Mouse (Mus musculus) midbrain, embryonic 16.5 days (tissue): Measurements from ENCODE around the gene Rpl10a. TPM values are rescaled to one million over a fixed set of nuclear protein-coding genes. Genes with fewer than 3 reads are reported as not detected.

ENCODE experiments used
- ATAC-seq: fragments of 200-750 bp; cut with Nextera tagmentation; 2 replicates; pipeline ENCODE4 v1.8.0; 2017; ENCODE audit warnings: moderate TSS enrichment
- H3K27ac ChIP-seq: fragments of 300-500 bp; sonication (generic); 2 replicates; pipeline ENCODE4 v1.5.1; 2014; ENCODE audit warnings: mild to moderate bottlenecking, low read length, mixed read lengths
- H3K27me3 ChIP-seq: fragments of 300-500 bp; sonication (generic); 2 replicates; pipeline ENCODE4 v1.6.1; 2014; ENCODE audit warnings: low read depth, low read length, mixed read lengths; ENCODE audit not compliant: control insufficient read depth, insufficient read depth
- H3K36me3 ChIP-seq: fragments of 300-500 bp; sonication (generic); 2 replicates; pipeline ENCODE4 v1.6.1; 2014; ENCODE audit warnings: mild to moderate bottlenecking, low read length, moderate library complexity, mixed read lengths; ENCODE audit not compliant: control insufficient read depth, insufficient read depth
- H3K4me1 ChIP-seq: fragments of 300-500 bp; sonication (generic); 2 replicates; pipeline ENCODE4 v1.6.1; 2014; ENCODE audit warnings: mild to moderate bottlenecking, low read length, mixed read lengths; ENCODE audit not compliant: control insufficient read depth, insufficient read depth
- H3K4me2 ChIP-seq: fragments of 300-500 bp; sonication (generic); 2 replicates; pipeline ENCODE4 v1.6.1; 2014; ENCODE audit warnings: mild to moderate bottlenecking, low read length, mixed read lengths
- H3K4me3 ChIP-seq: fragments of 300-500 bp; sonication (generic); 2 replicates; pipeline ENCODE4 v1.5.1; 2014; ENCODE audit warnings: low read depth, mild to moderate bottlenecking, low read length, moderate library complexity, mixed read lengths
- H3K9ac ChIP-seq: fragments of 300-500 bp; sonication (generic); 2 replicates; pipeline ENCODE4 v1.6.1; 2014; ENCODE audit warnings: low read depth, low read length, mixed read lengths
- H3K9me3 ChIP-seq: fragments of 300-500 bp; sonication (generic); replicated peaks from 2 replicates; pipeline ENCODE4 v1.6.1; 2014; ENCODE audit warnings: mild to moderate bottlenecking, low read length, mixed read lengths; ENCODE audit not compliant: control insufficient read depth, poor library complexity, severe bottlenecking
- WGBS: fragments of 180-500 bp; shearing (Covaris S2); extraction: QIAGEN DNeasy Blood & Tissue Kit; methylation state at CpG from one replicate; pipeline ENCODE4 v1.1.7; 2014; 5-methylcytosine and 5-hydroxymethylcytosine counted together
- polyA plus RNA-seq: library from polyadenylated mRNA; unstranded; fragments of >200 nt; fragmentation: Nextera tagmentation; extraction: Ambion mirVana; gene quantifications from 2 replicates; pipeline ENCODE4 v1.2.1, GENCODE M21; 2015

Rpl10a gene
- polyA plus RNA-seq, 1 experiment from 2014 or later, result 312 TPM

- no peak overlapping the region for H3K27ac ChIP-seq
- no peak for ATAC-seq
- WGBS, result 62% methylated on average over 31 of the region's 31 CpGs
- H3K4me3 ChIP-seq, result no peak overlapping the region; the same call in 1 of the 2 replicates
- peaks cover 13% of the 10 kb centered on the region for H3K4me1 ChIP-seq
- H3K27me3 ChIP-seq, result no peaks in the 10 kb centered on the region
- no peaks in the 10 kb centered on the region; the same call in none of the 2 replicates for H3K36me3 ChIP-seq
- H3K9ac ChIP-seq, result no peak overlapping the region
- H3K9me3 ChIP-seq, result no peaks in the 10 kb centered on the region
- peak overlapping the region; percentile 39 for H3K4me2 ChIP-seq
Measured at GRCm38 (mm10) chr17:28332915-28333546, 4.8 kb downstream of the Rpl10a start.

DNA sequence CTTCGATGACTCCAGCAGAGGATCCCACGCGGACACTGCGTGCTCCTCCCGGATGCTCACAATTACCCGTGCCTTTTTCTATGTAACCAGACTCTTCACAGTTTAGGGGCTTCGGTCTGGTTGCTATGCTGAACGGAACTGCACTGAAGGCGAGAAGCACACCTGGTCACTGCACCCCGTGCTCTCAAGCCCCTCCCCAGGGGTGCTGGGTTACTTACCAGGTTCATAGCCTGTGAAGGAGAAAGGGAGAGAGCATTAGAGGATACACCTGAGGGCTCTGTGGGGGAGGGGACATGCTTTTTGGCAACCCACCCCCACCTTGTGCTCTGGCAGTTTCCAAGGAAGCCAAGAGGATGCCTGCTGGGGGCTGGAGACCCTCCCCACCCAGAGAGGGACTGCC, 7.0 kb downstream of the Rpl10a start:
- H3K27ac ChIP-seq, result no peak overlapping the region
- no peak overlapping the region for H3K9ac ChIP-seq
- no peak overlapping the region for H3K4me2 ChIP-seq
- 0 out of 2 replicates have a peak, but pooled peaks cover 3% of the 10 kb centered on the region for H3K4me1 ChIP-seq
- ATAC-seq, result no peak
- H3K36me3 ChIP-seq, result no peaks in the 10 kb centered on the region; the same call in 1 of the 2 replicates
- no peak overlapping the region for H3K4me3 ChIP-seq
- WGBS, result 71% methylated on average over 10 of the region's 10 CpGs
- H3K9me3 ChIP-seq, result no peaks in the 10 kb centered on the region
- H3K27me3 ChIP-seq, result no peaks in the 10 kb centered on the region

GRCm38 (mm10) chr17:28337547-28337946, 9.3 kb downstream of the Rpl10a start:
- WGBS, result 91% methylated on average over 7 of the region's 7 CpGs
- no peak for ATAC-seq

DNA sequence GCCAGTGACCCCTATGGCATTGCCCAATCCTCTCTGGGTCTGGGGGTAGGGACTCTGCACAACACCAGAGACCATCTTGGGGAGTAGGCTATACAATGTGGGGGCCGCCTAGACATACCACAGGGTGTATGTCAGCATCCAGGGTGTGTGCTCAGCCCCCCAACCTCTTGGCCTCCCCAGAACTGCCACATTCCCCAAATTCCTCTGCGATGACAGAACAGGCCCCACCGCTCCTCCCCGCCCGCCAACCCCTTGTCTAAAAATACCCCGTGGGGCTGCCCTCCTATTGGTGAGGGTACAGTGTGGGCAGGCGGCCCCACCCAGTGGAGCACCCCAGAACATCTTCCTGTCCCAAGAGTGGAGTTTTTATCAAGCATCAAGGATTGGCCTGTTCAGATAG, 12.3 kb downstream of the Rpl10a start:
- no peak overlapping the region for H3K27ac ChIP-seq
- H3K4me3 ChIP-seq, result no peak overlapping the region
- H3K9ac ChIP-seq, result peak overlapping the region; percentile 57; the same call in 1 of the 2 replicates
- no peaks in the 10 kb centered on the region for H3K27me3 ChIP-seq
- H3K4me2 ChIP-seq, result no peak overlapping the region; the same call in 1 of the 2 replicates
- WGBS, result 79% methylated on average over 7 of the region's 7 CpGs
- ATAC-seq, result no peak
- no peaks in the 10 kb centered on the region for H3K36me3 ChIP-seq
- H3K4me1 ChIP-seq, result 0 out of 2 replicates have a peak, but pooled peaks cover 3% of the 10 kb centered on the region
- H3K9me3 ChIP-seq, result no peaks in the 10 kb centered on the region

More at GRCm38 (mm10) chr17:28337547-28337946, 9.3 kb downstream of the Rpl10a start:
- no peaks in the 10 kb centered on the region for H3K27me3 ChIP-seq
- H3K4me3 ChIP-seq, result no peak overlapping the region
- no peak overlapping the region for H3K9ac ChIP-seq
- no peak overlapping the region for H3K27ac ChIP-seq
- 0 out of 2 replicates have a peak, but pooled peaks cover 3% of the 10 kb centered on the region for H3K4me1 ChIP-seq
- no peaks in the 10 kb centered on the region for H3K36me3 ChIP-seq
- H3K9me3 ChIP-seq, result no peaks in the 10 kb centered on the region
- no peak overlapping the region for H3K4me2 ChIP-seq

- Histone ChIP-seq H3K27ac (no peak overlapping the region), H3K36me3 (no peaks in the 10 kb centered on the region), H3K27me3 (no peaks in the 10 kb centered on the region), H3K4me1 (0 out of 2 replicates have a peak, but pooled peaks cover 3% of the 10 kb centered on the region), H3K4me3 (peak overlapping the region; percentile 26), H3K9me3 (no peaks in the 10 kb centered on the region), H3K9ac (peak overlapping the region; percentile 57), H3K4me2 (peak overlapping the region; percentile 47)
- WGBS, result 4% methylated on average over 26 of the region's 26 CpGs
- ATAC-seq, result peak; percentile 64
Measured at GRCm38 (mm10) chr17:28341091-28341490, 12.8 kb downstream of the Rpl10a start.

DNA sequence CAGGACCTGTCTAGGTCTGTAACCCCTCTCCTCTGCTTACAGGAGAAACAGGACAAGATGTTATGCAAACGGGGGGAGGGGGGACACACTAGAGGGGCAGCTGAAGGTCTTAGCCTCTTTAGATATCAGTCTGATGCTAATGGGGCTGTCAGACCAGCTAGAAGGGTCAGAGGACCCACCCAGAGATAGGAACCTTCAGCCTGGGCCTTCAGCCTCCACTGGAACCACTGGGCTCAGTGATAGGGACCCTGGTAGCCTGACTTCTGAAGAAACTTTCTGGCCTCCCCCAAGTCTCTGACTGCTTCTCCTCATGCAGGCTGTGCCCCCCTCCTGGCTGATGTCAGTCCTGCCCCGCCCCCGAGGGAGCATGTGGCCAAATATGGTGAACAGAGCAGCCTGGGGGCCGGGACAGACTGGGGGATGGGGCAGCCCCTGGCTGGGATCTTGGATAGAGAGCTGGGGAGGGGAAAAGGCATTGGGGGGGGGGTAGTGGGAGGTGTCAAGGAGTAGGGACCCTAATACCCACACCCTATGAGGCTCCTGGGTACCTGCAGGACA, 15.9 kb downstream of the Rpl10a start:
- Histone ChIP-seq H3K4me1 (0 out of 2 replicates have a peak, but pooled peaks cover 3% of the 10 kb centered on the region), H3K9ac (no peak overlapping the region), H3K27ac (no peak overlapping the region), H3K27me3 (no peaks in the 10 kb centered on the region), H3K4me3 (no peak overlapping the region), H3K36me3 (no peaks in the 10 kb centered on the region), H3K4me2 (no peak overlapping the region), H3K9me3 (no peaks in the 10 kb centered on the region)
- ATAC-seq, result no peak
- WGBS, result 57% methylated on average over 4 of the region's 4 CpGs

DNA sequence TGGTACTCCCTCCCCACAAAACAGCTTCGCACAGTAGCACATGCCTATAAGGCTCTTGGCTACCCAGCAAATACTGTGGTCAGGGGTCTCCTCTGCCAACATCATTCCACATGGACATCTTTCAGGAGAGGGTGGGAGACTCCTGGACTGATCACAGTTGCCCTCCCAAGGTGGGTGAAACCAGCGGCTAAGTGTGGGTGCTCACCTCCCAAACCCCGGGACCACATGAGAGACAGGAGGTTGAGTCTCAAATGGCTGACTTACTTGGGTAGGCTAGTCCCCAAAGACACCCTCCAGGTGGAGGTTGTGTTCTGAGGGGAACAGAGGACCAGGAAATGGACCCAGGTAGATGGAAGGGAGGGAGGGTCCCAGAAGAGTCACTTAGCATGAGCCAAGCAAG, 16.4 kb downstream of the Rpl10a start:
- H3K36me3 ChIP-seq, result no peaks in the 10 kb centered on the region
- H3K27ac ChIP-seq, result no peak overlapping the region
- no peak overlapping the region for H3K4me3 ChIP-seq
- 68% methylated on average over 3 of the region's 3 CpGs for WGBS
- H3K27me3 ChIP-seq, result no peaks in the 10 kb centered on the region
- ATAC-seq, result no peak
- H3K4me1 ChIP-seq, result peaks cover 3% of the 10 kb centered on the region; the same call in 1 of the 2 replicates
- H3K9ac ChIP-seq, result no peak overlapping the region
- H3K4me2 ChIP-seq, result no peak overlapping the region
- no peaks in the 10 kb centered on the region for H3K9me3 ChIP-seq

DNA sequence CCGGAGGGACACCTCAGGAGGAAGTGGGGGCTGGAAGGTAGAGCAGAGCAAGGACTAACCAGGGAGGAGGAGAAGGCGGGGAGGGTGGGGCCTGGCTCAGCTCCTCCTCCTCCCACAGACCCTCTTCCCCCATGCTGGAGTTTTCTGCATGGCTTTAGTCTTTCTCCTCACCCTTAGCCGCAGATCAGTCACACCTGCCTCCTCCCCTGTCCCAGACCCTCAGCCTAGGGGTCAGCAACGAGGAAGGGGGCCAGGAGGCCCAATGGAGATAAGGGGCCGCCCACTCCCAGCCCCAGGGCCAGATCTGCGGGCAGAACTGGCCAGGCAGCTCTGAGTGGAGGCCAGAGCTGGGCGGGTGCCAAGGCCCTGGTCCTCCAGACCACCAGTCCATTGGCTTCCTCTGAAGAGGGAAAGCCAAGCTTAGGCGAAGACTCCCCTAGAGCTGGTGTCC, 17.0 kb downstream of the Rpl10a start:
- Histone ChIP-seq H3K27ac (no peak overlapping the region), H3K4me3 (no peak overlapping the region), H3K36me3 (no peaks in the 10 kb centered on the region), H3K27me3 (no peaks in the 10 kb centered on the region), H3K9me3 (no peaks in the 10 kb centered on the region), H3K4me1 (peaks cover 6% of the 10 kb centered on the region), H3K9ac (no peak overlapping the region), H3K4me2 (no peak overlapping the region)
- 21% methylated on average over 7 of the region's 8 CpGs for WGBS
- no peak for ATAC-seq

- no peak for ATAC-seq
Measured at GRCm38 (mm10) chr17:28345882-28346281, 17.6 kb downstream of the Rpl10a start.

More at GRCm38 (mm10) chr17:28345882-28346281, 17.6 kb downstream of the Rpl10a start:
- Histone ChIP-seq H3K4me3 (no peak overlapping the region), H3K27ac (no peak overlapping the region), H3K9me3 (no peaks in the 10 kb centered on the region), H3K4me2 (no peak overlapping the region), H3K27me3 (no peaks in the 10 kb centered on the region; the same call in 1 of the 2 replicates), H3K9ac (no peak overlapping the region), H3K4me1 (peaks cover 8% of the 10 kb centered on the region), H3K36me3 (no peaks in the 10 kb centered on the region)
- 21% methylated on average over 9 of the region's 10 CpGs for WGBS
